In the genomic region with DNA sequence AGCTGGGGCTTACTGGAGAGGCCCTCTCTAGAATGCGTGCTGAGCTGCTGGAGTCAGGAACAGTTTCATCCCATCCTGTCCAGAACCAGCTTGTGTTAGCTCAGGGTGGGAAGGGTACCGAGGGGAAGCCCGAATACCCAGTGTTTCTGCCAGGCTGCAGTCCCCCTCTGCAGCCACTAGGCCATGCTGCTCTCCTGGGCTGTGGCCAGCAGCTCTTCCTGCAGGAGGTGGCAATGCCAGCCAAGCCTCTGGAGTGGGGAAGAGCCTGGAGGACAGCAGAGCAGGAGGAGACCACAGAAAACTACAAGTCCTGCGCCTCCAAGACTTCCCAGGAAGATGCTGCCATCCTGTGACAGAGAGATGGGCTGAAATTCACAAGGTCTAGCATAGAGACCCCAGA, we compare ENCODE assay signal across 9 mouse cellular contexts.
A peak's percentile ranks its signal among the peaks of the same experiment; 100 is the strongest.
DNase-seq lines count a peak whose midpoint lies in the region; ATAC-seq and TF ChIP-seq lines count a peak whose summit lies in the region.
"Had no signal": no experiment of that assay in that cellular context is flagged by ENCODE, and none has a peak within 500 bp of the region (broad histone marks: within the 10 kb centered on the region; RNA-seq: fewer than 3 reads in every experiment).

No protein-coding gene starts in this region.

- TF ChIP-seq CTCF in CH12.LX (conservative IDR thresholded peaks at IDR 0.05 in 1 of 2, IDR thresholded peaks at IDR 0.05 in 1 of 2; ENCODE audit: low read depth in 2 of 2, low read length in 2 of 2): peak; percentile 7 to 64; a peak in 3 of 4 replicates

- H3K4me1 ChIP-seq in CH12.LX (ENCODE audit: control insufficient read depth in 1 of 2, insufficient read depth in 2 of 2): no peaks in the 10 kb centered on the region

- in situ Hi-C loops in CH12.LX (cut with MboI; ENCODE audit: low pct_ligation_motif_present, low pct_unique_long_range_greater_than_20kb, low sequenced_read_pairs): no loop called here

- dilution Hi-C loops in CH12.LX (cut with MboI; ENCODE audit: extremely low pct_ligation_motif_present, extremely low pct_unique_long_range_greater_than_20kb, low sequenced_read_pairs): no loop called here

- no peaks in the 10 kb centered on the region for H3K9me3 ChIP-seq in CH12.LX (replicated peaks; ENCODE audit: low read length)
- H3K9me3 ChIP-seq: neural tube, embryonic 13.5 days had no signal

- ATAC-seq in granulocyte monocyte progenitor cell, adult 5-6 weeks (replicated peaks; ENCODE audit: poor library complexity, severe bottlenecking): peak; percentile 68; the same call in 1 of the 2 replicates

- no peak for TF ChIP-seq POLR2A in CH12.LX (IDR thresholded peaks at IDR 0.05; ENCODE audit: low read depth, low read length)

- no peaks in the 10 kb centered on the region for H3K79me2 ChIP-seq in CH12.LX (replicated peaks; ENCODE audit: control insufficient read depth, extremely low read depth, insufficient read depth, poor library complexity, severe bottlenecking)

- H3K27ac ChIP-seq in CH12.LX (ENCODE audit: insufficient read depth, low read depth): no peak overlapping the region
- H3K27ac ChIP-seq: neural tube, embryonic 13.5 days had no signal

- H3K36me3 ChIP-seq in CH12.LX (replicated peaks in 1 of 2; ENCODE audit: control insufficient read depth in 1 of 2, insufficient read depth in 1 of 2, low read length in 1 of 2): no peaks in the 10 kb centered on the region
- H3K36me3 ChIP-seq: neural tube, embryonic 13.5 days had no signal

- peak; percentile 90 for DNase-seq in heart, adult 11 months
- no peak for DNase-seq in heart, adult 8-10 months (ENCODE audit: low spot score)
- DNase-seq in CH12.LX (ENCODE audit: extremely low read depth): no peak
- DNase-seq in cerebellum, adult 18-20 months: peak; percentile 22 to 50
- peak; percentile 35 to 55 for DNase-seq in left cerebral cortex, postnatal 25 days (ENCODE audit: low spot score in 2 of 2)
- peak; percentile 11 for DNase-seq in retina, postnatal 7 days (ENCODE audit: low read depth, low spot score)
- no peak for DNase-seq in spleen, postnatal 36 days (ENCODE audit: low spot score in 2 of 2)

- intact Hi-C loops in left cerebral cortex, postnatal 25 days (cut with DNase I): loop anchor here (2.0 kb wide), 1 partner anchor 161 kb away; no protein-coding TSS in a partner anchor

- peak; percentile 51 for TF ChIP-seq RAD21 in CH12.LX (IDR thresholded peaks at IDR 0.05; ENCODE audit: low read depth, low read length)

- no peak overlapping the region for H3K4me2 ChIP-seq in CH12.LX (ENCODE audit: insufficient read depth, low read depth, poor library complexity, severe bottlenecking)
- H3K4me2 ChIP-seq: neural tube, embryonic 13.5 days had no signal

- no peak for TF ChIP-seq EP300 in CH12.LX (IDR thresholded peaks at IDR 0.05; ENCODE audit: low read length)

- no peak overlapping the region for H3K9ac ChIP-seq in CH12.LX (ENCODE audit: insufficient read depth, low read depth)
- H3K9ac ChIP-seq: neural tube, embryonic 13.5 days had no signal

- H3K27me3 ChIP-seq in CH12.LX (replicated peaks): peaks cover 91% of the 10 kb centered on the region

- no peak overlapping the region for H3K4me3 ChIP-seq in CH12.LX (replicated peaks in 1 of 3; ENCODE audit: low read depth in 2 of 3, low read length in 2 of 3, poor library complexity in 1 of 3)
- H3K4me3 ChIP-seq: neural tube, embryonic 13.5 days had no signal

TF ChIP-seq in CH12.LX, 34 proteins besides CTCF, POLR2A, EP300 and RAD21:
- TF ChIP-seq TCF12 (IDR thresholded peaks at IDR 0.05; ENCODE audit: low read depth, low read length): no peak
- TF ChIP-seq SMC3 (IDR thresholded peaks at IDR 0.05; ENCODE audit: low read depth, low read length): peak; percentile 41
- no peak for TF ChIP-seq CHD2 (IDR thresholded peaks at IDR 0.05; ENCODE audit: low read length)
- no peak for TF ChIP-seq UBTF (IDR thresholded peaks at IDR 0.05; ENCODE audit: low read depth, low read length)

Comparison
In these comparisons a context has a peak if more than half of its experiments do, and no peak if none do; other contexts are left out.
1. DNase-seq: peak in heart, adult 11 months (single experiment), cerebellum, adult 18-20 months (2 of 2), left cerebral cortex, postnatal 25 days (2 of 2) and retina, postnatal 7 days (single experiment); none in heart, adult 8-10 months (single experiment), CH12.LX (single experiment) and spleen, postnatal 36 days (0 of 2).